Mouse (Mus musculus): ENCODE results near the gene Cacna2d4. TPM values are rescaled to one million over a fixed set of nuclear protein-coding genes. Genes with fewer than 3 reads are reported as not detected.

The Cacna2d4 gene
- polyA plus RNA-seq, 2 experiments: 0.01 TPM; not detected in 1

DNA sequence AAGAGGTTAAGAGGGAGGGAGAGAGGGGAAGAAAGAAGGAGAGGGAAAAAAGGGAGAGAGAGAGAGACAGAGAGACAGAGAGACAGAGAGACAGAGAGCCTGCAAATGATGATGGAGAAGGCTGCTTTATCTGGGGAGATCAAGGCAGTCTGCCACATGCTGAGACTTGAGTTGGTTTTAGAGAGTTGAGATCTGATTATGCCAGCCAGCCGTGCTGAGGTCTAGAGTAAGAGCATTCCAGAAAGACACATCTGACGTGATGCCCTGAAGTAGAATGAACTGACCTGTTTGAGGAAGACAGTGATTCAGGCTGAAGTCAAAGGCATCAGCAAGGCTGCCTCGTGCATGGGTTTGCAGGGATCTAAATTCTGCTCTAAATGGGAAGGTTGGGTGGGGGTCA, 97.5 kb downstream of the Cacna2d4 start:
- Histone ChIP-seq H3K4me1 (replicated peaks; ENCODE audit: control insufficient read depth in 2 of 2, insufficient read depth in 2 of 2, low read length in 1 of 2) (no peaks in the 10 kb centered on the region), H3K9me3 (ENCODE audit: control insufficient read depth, low read length) (no peaks in the 10 kb centered on the region), H3K36me3 (replicated peaks; ENCODE audit: control insufficient read depth, insufficient read depth, low read depth) (no peaks in the 10 kb centered on the region), H3K4me2 (ENCODE audit: low read depth) (no peak overlapping the region), H3K4me3 (ENCODE audit: insufficient read depth in 1 of 2, low read depth in 2 of 2, low read length in 2 of 2) (no peak overlapping the region), H3K27me3 (ENCODE audit: control insufficient read depth, insufficient read depth, low read length) (peaks cover 26% of the 10 kb centered on the region), H3K9ac (replicated peaks) (no peak overlapping the region), H3K27ac (no peak overlapping the region)
- ATAC-seq (ENCODE audit: insufficient read depth) (no peak), DNase-seq (ENCODE audit: low read depth in 3 of 3, low spot score in 3 of 3) (no peak)
- 30% methylated on average over 3 of the region's 3 CpGs for WGBS (ENCODE audit: insufficient replicate concordance)
- TF ChIP-seq CTCF (IDR thresholded peaks at IDR 0.05; ENCODE audit: low read depth): no peak
- TF ChIP-seq EP300 (IDR thresholded peaks at IDR 0.05; ENCODE audit: low read depth): no peak

DNA sequence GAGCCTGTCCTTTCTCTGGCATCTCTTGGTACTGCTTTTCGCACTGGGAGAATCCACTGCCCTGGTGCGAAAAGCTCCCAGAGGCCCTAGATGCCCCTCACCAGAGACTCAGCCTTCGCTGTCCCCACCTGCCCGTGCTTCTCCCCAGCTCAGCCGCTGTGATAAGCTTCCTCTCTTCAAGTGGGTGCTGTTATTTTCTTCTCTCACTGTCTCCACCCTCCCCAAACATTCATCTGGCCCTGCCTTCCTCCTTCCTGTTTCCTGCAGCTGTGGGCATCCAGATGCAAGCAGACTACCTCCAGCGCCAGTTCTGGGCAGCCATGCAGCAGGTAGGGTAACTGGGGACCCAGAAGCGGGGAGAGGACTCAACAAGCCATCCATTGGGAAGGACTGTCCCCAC, 99.8 kb downstream of the Cacna2d4 start:
- peaks cover 5% of the 10 kb centered on the region for H3K27me3 ChIP-seq (ENCODE audit: control insufficient read depth, insufficient read depth, low read length)
- 27% methylated on average over 7 of the region's 7 CpGs for WGBS (ENCODE audit: insufficient replicate concordance)
- H3K4me2 ChIP-seq (ENCODE audit: low read depth): no peak overlapping the region
- ATAC-seq (ENCODE audit: insufficient read depth) (no peak), DNase-seq (ENCODE audit: low read depth in 3 of 3, low spot score in 3 of 3) (no peak)
- no peaks in the 10 kb centered on the region for H3K36me3 ChIP-seq (replicated peaks; ENCODE audit: control insufficient read depth, insufficient read depth, low read depth)
- no peak overlapping the region for H3K27ac ChIP-seq
- no peaks in the 10 kb centered on the region for H3K9me3 ChIP-seq (ENCODE audit: control insufficient read depth, low read length)
- H3K4me1 ChIP-seq (replicated peaks; ENCODE audit: control insufficient read depth in 2 of 2, insufficient read depth in 2 of 2, low read length in 1 of 2): no peaks in the 10 kb centered on the region
- no peak overlapping the region for H3K4me3 ChIP-seq (ENCODE audit: insufficient read depth in 1 of 2, low read depth in 2 of 2, low read length in 2 of 2)
- no peak for TF ChIP-seq CTCF (IDR thresholded peaks at IDR 0.05; ENCODE audit: low read depth)
- TF ChIP-seq EP300 (IDR thresholded peaks at IDR 0.05; ENCODE audit: low read depth): no peak
- no peak overlapping the region for H3K9ac ChIP-seq (replicated peaks)

DNA sequence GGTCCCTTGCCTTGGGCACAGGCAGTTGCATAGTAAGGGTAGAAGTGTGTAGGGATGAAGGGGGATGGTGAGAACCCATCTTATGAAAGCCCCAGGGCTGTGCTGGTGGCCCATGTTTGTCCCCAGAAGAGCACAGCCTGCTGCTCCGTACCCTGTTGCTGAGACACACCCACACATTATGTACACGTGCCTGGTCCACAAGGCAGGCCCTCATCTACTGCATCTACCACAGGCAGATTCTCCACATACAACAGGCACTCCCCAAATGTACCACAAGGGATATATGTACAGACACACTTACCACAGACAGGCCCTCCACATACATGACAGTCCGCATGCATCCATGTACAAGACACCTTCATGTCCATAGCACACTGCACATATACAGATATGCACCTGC, 101.0 kb downstream of the Cacna2d4 start:
- H3K27ac ChIP-seq: no peak overlapping the region
- ATAC-seq (ENCODE audit: insufficient read depth) (no peak), DNase-seq (ENCODE audit: low read depth in 3 of 3, low spot score in 3 of 3) (no peak)
- WGBS (ENCODE audit: insufficient replicate concordance): 57% methylated on average over 3 of the region's 3 CpGs
- H3K9ac ChIP-seq (replicated peaks): no peak overlapping the region
- no peaks in the 10 kb centered on the region for H3K36me3 ChIP-seq (replicated peaks; ENCODE audit: control insufficient read depth, insufficient read depth, low read depth)
- H3K4me3 ChIP-seq (ENCODE audit: insufficient read depth in 1 of 2, low read depth in 2 of 2, low read length in 2 of 2): no peak overlapping the region
- H3K4me1 ChIP-seq (replicated peaks; ENCODE audit: control insufficient read depth in 2 of 2, insufficient read depth in 2 of 2, low read length in 1 of 2): no peaks in the 10 kb centered on the region
- H3K9me3 ChIP-seq (ENCODE audit: control insufficient read depth, low read length): no peaks in the 10 kb centered on the region
- TF ChIP-seq CTCF (IDR thresholded peaks at IDR 0.05; ENCODE audit: low read depth): no peak
- no peak for TF ChIP-seq EP300 (IDR thresholded peaks at IDR 0.05; ENCODE audit: low read depth)
- no peaks in the 10 kb centered on the region for H3K27me3 ChIP-seq (ENCODE audit: control insufficient read depth, insufficient read depth, low read length)
- no peak overlapping the region for H3K4me2 ChIP-seq (ENCODE audit: low read depth)

DNA sequence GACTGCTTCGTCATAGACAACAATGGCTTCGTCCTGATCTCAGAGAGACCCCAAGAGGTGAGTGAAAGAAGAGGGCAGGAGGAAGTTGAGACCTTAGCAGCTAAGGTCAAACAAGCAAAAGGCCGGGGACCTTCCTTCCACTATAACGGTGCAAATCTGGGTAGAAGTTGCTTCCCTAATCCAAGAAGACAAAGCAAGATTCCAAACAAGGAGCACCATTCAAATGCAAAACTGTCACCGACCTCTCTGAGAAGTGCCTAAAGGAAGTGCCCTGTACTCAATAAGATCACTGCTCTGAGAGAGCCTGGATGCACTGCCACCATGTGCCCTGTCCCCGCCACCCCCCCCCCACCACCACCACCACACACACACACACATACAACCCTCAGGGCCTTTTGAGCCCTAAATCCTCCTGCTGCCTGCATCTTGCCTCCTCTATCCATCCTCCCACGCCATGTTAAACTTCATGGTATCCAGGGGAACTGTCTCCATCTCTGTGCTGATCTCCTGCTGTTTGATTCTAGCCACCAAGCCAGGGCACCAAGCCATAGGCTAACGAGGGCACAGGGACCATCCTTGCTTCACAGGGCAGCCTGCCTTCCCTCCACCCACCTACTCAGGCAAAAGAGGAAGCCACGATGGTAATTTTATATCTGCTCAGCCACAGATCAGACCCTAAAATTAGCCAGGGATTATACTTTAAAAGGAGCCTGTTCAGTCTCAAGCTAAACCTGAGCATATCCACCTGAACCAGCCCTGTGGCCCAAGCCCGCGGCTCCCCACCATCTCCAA, 102.0 kb downstream of the Cacna2d4 start:
- DNase-seq (ENCODE audit: low read depth in 3 of 3, low spot score in 3 of 3) (no peak), ATAC-seq (ENCODE audit: insufficient read depth) (no peak)
- WGBS (ENCODE audit: insufficient replicate concordance): 35% methylated on average over 11 of the region's 11 CpGs
- Histone ChIP-seq H3K4me3 (ENCODE audit: insufficient read depth in 1 of 2, low read depth in 2 of 2, low read length in 2 of 2) (no peak overlapping the region), H3K36me3 (replicated peaks; ENCODE audit: control insufficient read depth, insufficient read depth, low read depth) (no peaks in the 10 kb centered on the region), H3K4me2 (ENCODE audit: low read depth) (no peak overlapping the region), H3K27me3 (ENCODE audit: control insufficient read depth, insufficient read depth, low read length) (no peaks in the 10 kb centered on the region), H3K9me3 (ENCODE audit: control insufficient read depth, low read length) (no peaks in the 10 kb centered on the region), H3K27ac (no peak overlapping the region), H3K4me1 (replicated peaks; ENCODE audit: control insufficient read depth in 2 of 2, insufficient read depth in 2 of 2, low read length in 1 of 2) (no peaks in the 10 kb centered on the region), H3K9ac (replicated peaks) (no peak overlapping the region)
- TF ChIP-seq EP300 (IDR thresholded peaks at IDR 0.05; ENCODE audit: low read depth): no peak
- no peak for TF ChIP-seq CTCF (IDR thresholded peaks at IDR 0.05; ENCODE audit: low read depth)

- Histone ChIP-seq H3K4me2 (ENCODE audit: low read depth) (no peak overlapping the region), H3K27me3 (ENCODE audit: control insufficient read depth, insufficient read depth, low read length) (no peaks in the 10 kb centered on the region), H3K27ac (no peak overlapping the region), H3K9me3 (ENCODE audit: control insufficient read depth, low read length) (no peaks in the 10 kb centered on the region), H3K36me3 (replicated peaks; ENCODE audit: control insufficient read depth, insufficient read depth, low read depth) (no peaks in the 10 kb centered on the region), H3K4me3 (ENCODE audit: insufficient read depth in 1 of 2, low read depth in 2 of 2, low read length in 2 of 2) (no peak overlapping the region), H3K9ac (replicated peaks) (no peak overlapping the region), H3K4me1 (replicated peaks; ENCODE audit: control insufficient read depth in 2 of 2, insufficient read depth in 2 of 2, low read length in 1 of 2) (no peaks in the 10 kb centered on the region)
- DNase-seq (ENCODE audit: low read depth in 3 of 3, low spot score in 3 of 3) (no peak), ATAC-seq (ENCODE audit: insufficient read depth) (no peak)
- TF ChIP-seq CTCF (IDR thresholded peaks at IDR 0.05; ENCODE audit: low read depth): no peak
- no peak for TF ChIP-seq EP300 (IDR thresholded peaks at IDR 0.05; ENCODE audit: low read depth)
These were observed 105.1 kb downstream of the Cacna2d4 start for GRCm38 (mm10) chr6:119341409-119341808.

Measured in liver, embryonic 14.5 days (tissue).